Mouse (Mus musculus): ENCODE data around the gene Igf2bp1. TPM values are rescaled to one million over a fixed set of nuclear protein-coding genes. Genes with fewer than 3 reads are reported as not detected.

Igf2bp1 gene
- polyA plus RNA-seq (2015; fragmentation: Nextera tagmentation; extraction: Ambion mirVana) = 31.0 and 36.2 TPM in 2 replicates

DNA sequence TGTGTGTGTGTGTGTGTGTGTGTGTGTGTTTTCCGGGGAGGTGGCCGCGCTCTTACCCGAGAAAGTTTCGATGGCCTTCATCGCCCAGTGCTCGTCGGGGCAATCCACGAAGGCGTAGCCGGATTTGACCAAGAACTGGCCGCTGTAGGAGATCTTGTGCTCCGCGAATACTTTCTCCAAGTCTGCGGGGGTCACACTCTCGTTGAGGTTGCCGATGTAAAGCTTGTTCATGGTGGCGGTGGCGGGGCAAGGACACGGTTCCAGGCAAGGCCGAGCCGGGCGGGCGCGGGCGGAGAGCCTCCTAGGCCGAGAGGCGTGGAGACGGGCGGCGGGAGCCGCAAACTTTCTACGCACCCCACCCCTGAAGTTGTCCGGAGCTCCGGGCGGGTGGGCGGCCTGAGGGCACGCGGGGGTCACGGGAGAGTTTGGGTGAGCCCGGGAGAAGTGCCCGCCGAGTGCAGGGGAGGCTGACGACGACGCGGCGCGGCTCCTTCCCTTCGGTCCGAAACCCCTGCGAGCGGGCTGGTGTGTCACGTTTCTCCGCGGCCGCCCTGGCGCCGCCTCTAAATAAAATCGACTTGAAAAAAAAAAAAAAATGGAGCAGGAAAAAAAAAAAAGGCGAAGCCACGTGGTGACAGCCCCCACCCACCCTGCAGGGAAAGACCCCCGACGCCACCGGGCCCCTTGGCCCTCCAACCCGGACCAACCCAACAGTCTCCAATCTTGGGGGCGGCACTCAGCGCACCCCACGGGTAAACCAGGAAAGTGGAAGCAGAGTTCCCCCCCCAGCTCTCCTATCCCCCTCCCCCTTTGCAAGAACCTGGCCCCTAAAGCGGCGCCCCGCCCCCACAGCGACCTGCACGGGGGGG, at the start of gene Igf2bp1:
TSS of gene Igf2bp1 (minus strand) at position 538 of the 869 bp plus-strand sequence.
- H3K9ac ChIP-seq (ENCODE audit: low read length) = peak within 1 kb of the TSS; percentile 93
- H3K27me3 ChIP-seq (ENCODE audit: control insufficient read depth, insufficient read depth, low read depth, low read length) = peaks cover 6% of the 10 kb centered on the region; the same call in 1 of the 2 replicates
- WGBS = under 1% methylated on average over 67 of the region's 74 CpGs
- peak within 1 kb of the TSS; percentile 96 for H3K27ac ChIP-seq (ENCODE audit: low read length)
- H3K4me1 ChIP-seq (replicated peaks; ENCODE audit: control insufficient read depth, insufficient read depth, low read length) = peaks cover 40% of the 10 kb centered on the region
- H3K9me3 ChIP-seq (ENCODE audit: control insufficient read depth, low read length) = no peaks in the 10 kb centered on the region
- H3K36me3 ChIP-seq (ENCODE audit: control insufficient read depth, insufficient read depth, low read length) = no peaks in the 10 kb centered on the region
- H3K4me2 ChIP-seq (ENCODE audit: low read depth, low read length) = peak within 1 kb of the TSS; percentile 99
- peak within 1 kb of the TSS; percentile 87 for H3K4me3 ChIP-seq (ENCODE audit: low read length)
- peak; percentile 60 for ATAC-seq (ENCODE audit: low read depth)

DNA sequence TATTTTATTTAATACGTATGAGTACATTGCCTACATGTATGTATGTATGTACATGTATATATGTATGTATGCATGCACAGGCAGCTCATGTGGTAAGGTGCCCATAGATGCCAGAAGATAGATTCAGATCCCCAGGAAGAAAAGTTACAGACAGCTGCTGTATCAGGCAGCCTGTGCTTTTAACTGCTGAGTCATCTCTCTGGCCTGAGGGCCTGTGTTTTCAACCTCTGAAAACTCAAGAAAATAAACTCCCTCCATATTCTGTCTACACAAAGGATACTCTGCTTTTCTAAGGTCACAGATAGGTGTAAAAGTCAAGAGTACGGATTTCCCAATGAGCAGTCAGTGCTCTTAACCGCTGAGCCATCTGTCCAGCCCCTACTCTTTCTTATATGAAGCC, 45.1 kb upstream of the Igf2bp1 start:
- 94% methylated on average over 3 of the region's 3 CpGs for WGBS
- no peaks in the 10 kb centered on the region for H3K9me3 ChIP-seq (ENCODE audit: control insufficient read depth, low read length)

DNA sequence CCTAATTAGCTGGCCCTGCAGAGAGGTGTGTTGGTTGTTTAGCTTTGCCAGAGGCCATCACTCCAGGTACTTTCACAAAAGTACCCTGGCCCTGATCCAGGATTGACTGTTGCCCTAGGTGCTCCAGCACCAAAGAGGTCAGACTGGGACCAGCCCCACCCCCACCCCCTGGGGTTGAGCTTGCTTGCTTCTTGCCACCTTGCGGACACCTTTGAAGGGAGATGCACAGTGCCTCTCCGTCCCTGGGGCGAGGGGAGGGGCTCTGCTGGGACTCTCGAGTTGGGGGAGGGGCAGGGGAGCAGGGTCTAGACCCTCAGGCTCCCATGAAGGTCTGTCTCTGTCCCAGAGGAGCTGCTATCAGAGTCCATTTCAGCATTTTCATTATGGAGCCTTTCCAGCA, 44.2 kb upstream of the Igf2bp1 start:
- H3K9me3 ChIP-seq (ENCODE audit: control insufficient read depth, low read length) = no peaks in the 10 kb centered on the region
- no peaks in the 10 kb centered on the region for H3K4me1 ChIP-seq (replicated peaks; ENCODE audit: control insufficient read depth, insufficient read depth, low read length)
- H3K27me3 ChIP-seq (ENCODE audit: control insufficient read depth, insufficient read depth, low read depth, low read length) = no peaks in the 10 kb centered on the region
- ATAC-seq (ENCODE audit: low read depth) = no peak
- H3K27ac ChIP-seq (ENCODE audit: low read length) = no peak overlapping the region
- H3K4me2 ChIP-seq (ENCODE audit: low read depth, low read length) = no peak overlapping the region
- H3K4me3 ChIP-seq (ENCODE audit: low read length) = no peak overlapping the region
- peaks cover 52% of the 10 kb centered on the region for H3K36me3 ChIP-seq (ENCODE audit: control insufficient read depth, insufficient read depth, low read length)
- no peak overlapping the region for H3K9ac ChIP-seq (ENCODE audit: low read length)
- WGBS = 79% methylated on average over 4 of the region's 4 CpGs

More for the DNA sequence above, 45.1 kb upstream of the Igf2bp1 start:
- ATAC-seq (ENCODE audit: low read depth) = no peak
- H3K9ac ChIP-seq (ENCODE audit: low read length) = no peak overlapping the region
- no peaks in the 10 kb centered on the region for H3K27me3 ChIP-seq (ENCODE audit: control insufficient read depth, insufficient read depth, low read depth, low read length)
- no peaks in the 10 kb centered on the region for H3K4me1 ChIP-seq (replicated peaks; ENCODE audit: control insufficient read depth, insufficient read depth, low read length)
- peaks cover 54% of the 10 kb centered on the region for H3K36me3 ChIP-seq (ENCODE audit: control insufficient read depth, insufficient read depth, low read length)
- H3K4me2 ChIP-seq (ENCODE audit: low read depth, low read length) = no peak overlapping the region
- H3K27ac ChIP-seq (ENCODE audit: low read length) = no peak overlapping the region
- no peak overlapping the region for H3K4me3 ChIP-seq (ENCODE audit: low read length)

DNA sequence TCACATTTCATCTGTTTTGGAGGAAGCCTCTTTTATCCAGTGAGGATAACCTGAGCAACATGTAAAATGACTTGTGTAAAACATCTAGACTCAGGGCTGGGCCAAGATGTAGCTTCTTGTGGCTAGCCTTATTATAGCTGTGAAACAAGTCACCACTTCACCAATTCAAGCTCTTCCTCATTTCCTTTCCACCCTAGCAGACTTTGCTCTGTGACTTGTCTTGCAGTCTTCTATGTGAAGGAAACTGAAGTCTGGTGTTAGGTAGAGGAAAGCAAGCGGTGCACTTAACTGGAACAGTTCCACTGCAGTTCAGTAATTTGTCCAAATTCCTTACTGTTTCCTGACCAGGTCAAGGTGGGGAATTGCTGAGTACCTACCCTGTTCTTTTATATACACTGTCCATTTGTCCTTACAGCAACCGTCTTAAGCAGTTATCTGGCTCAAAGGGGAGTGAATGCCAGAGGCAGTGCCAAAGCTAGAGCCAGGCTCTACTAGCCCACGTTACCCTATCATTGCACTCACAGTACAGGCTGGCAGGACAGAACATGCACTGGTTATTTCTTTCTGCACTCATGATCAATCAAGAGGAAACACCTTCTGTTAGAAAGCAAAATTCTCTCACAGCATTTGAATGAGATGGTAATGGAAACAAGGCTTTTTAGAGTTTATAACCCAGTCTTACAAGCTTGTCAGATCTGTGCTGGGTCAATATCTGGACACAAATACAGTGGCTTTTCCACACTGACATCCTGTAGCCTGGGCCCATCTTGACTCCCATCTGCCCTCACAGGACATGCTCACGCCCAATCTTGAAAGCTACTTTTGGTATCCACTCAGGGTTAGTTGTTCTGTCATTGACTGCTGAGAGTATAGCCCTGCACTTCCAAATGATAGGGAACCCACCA, 42.0 kb upstream of the Igf2bp1 start:
- Histone ChIP-seq H3K27me3 (ENCODE audit: control insufficient read depth, insufficient read depth, low read depth, low read length) (no peaks in the 10 kb centered on the region), H3K4me1 (replicated peaks; ENCODE audit: control insufficient read depth, insufficient read depth, low read length) (no peaks in the 10 kb centered on the region), H3K4me2 (ENCODE audit: low read depth, low read length) (no peak overlapping the region), H3K36me3 (ENCODE audit: control insufficient read depth, insufficient read depth, low read length) (peaks cover 46% of the 10 kb centered on the region), H3K9ac (ENCODE audit: low read length) (no peak overlapping the region), H3K9me3 (ENCODE audit: control insufficient read depth, low read length) (no peaks in the 10 kb centered on the region), H3K27ac (ENCODE audit: low read length) (no peak overlapping the region), H3K4me3 (ENCODE audit: low read length) (no peak overlapping the region)
- 84% methylated on average over 4 of the region's 4 CpGs for WGBS
- no peak for ATAC-seq (ENCODE audit: low read depth)

DNA sequence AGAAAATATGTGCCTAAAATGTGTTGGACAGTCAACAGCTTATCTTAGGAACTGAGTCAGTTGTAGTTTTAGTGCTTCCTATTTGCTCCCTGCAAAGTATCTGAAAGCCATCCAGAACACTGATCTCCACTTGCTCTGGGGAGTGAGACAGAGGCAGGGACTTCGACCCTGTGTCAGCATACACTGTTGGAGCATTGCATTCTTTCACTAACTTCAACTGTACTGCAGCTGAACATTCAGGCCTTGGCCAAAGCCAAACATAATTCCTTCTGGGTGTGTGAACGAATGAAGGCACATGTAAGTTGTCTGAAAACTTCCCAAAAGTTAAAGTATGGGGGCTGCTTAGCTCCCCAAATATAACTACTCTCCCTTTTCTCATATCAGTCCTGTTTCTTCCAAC, 41.1 kb upstream of the Igf2bp1 start:
- WGBS = 78% methylated on average over 2 of the region's 2 CpGs
- Histone ChIP-seq H3K27ac (ENCODE audit: low read length) (no peak overlapping the region), H3K4me3 (ENCODE audit: low read length) (no peak overlapping the region), H3K36me3 (ENCODE audit: control insufficient read depth, insufficient read depth, low read length) (peaks cover 42% of the 10 kb centered on the region), H3K4me1 (replicated peaks; ENCODE audit: control insufficient read depth, insufficient read depth, low read length) (no peaks in the 10 kb centered on the region), H3K4me2 (ENCODE audit: low read depth, low read length) (no peak overlapping the region), H3K27me3 (ENCODE audit: control insufficient read depth, insufficient read depth, low read depth, low read length) (no peaks in the 10 kb centered on the region), H3K9ac (ENCODE audit: low read length) (no peak overlapping the region), H3K9me3 (ENCODE audit: control insufficient read depth, low read length) (no peaks in the 10 kb centered on the region)
- ATAC-seq (ENCODE audit: low read depth) = no peak

DNA sequence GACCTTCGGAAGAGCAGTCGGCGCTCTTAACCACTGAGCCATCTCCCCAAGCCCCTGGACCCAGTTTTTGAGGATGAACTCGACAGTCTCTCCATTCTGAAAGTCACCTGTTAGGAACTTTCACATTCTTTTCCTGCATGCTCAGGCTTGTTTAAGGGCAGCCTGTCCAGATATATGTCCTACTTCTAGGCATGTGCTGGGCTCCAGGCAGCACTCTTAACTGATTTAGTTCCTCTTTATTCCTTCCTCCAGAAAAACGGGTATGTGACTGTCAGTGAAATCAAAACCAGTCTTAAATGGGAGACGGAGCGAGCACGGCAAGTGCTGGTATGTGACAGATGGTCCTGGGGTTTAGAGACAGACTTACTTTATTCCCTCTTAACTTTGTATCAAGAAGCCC, 40.3 kb upstream of the Igf2bp1 start:
- Histone ChIP-seq H3K27me3 (ENCODE audit: control insufficient read depth, insufficient read depth, low read depth, low read length) (no peaks in the 10 kb centered on the region), H3K27ac (ENCODE audit: low read length) (no peak overlapping the region), H3K9ac (ENCODE audit: low read length) (no peak overlapping the region), H3K4me3 (ENCODE audit: low read length) (no peak overlapping the region), H3K4me2 (ENCODE audit: low read depth, low read length) (no peak overlapping the region), H3K4me1 (replicated peaks; ENCODE audit: control insufficient read depth, insufficient read depth, low read length) (no peaks in the 10 kb centered on the region), H3K36me3 (ENCODE audit: control insufficient read depth, insufficient read depth, low read length) (peaks cover 35% of the 10 kb centered on the region), H3K9me3 (ENCODE audit: control insufficient read depth, low read length) (no peaks in the 10 kb centered on the region)
- WGBS = 83% methylated on average over 8 of the region's 8 CpGs
- no peak for ATAC-seq (ENCODE audit: low read depth)

DNA sequence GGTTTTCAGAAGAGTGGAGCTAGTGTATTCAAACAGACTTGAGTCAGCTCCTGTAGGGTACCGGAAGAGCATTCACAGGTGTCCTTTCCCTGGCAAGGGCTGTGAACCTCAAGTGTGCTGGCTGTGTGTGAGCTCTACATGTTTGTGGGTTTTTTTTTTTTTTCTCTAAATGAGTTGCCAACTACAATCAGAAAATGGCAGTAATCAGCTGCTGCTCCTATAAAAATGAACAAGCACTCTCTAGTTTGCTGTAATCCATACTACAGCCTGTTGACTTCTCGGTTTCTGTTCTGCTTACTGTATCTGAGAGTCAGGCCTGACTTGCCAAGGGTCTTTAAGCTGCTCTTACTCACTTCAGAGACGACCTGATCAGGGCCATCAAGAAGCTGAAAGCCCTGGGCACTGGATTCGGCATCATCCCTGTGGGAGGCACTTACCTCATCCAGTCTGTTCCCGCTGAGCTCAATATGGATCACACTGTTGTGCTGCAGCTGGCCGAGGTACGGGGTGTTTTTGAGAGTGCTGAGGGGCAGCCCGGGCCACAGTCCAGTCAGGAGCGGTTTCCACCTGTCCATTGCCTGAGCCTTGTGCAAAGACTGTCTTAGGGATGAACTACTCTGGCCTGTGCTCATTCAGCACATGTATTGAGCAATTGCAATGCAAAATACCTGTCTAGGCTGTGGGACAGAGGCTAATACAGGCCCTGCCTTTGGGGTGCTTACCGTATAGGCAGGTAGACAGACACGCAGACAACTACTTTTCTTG, 39.2 kb upstream of the Igf2bp1 start:
- H3K4me1 ChIP-seq (replicated peaks; ENCODE audit: control insufficient read depth, insufficient read depth, low read length) = no peaks in the 10 kb centered on the region
- peaks cover 28% of the 10 kb centered on the region for H3K36me3 ChIP-seq (ENCODE audit: control insufficient read depth, insufficient read depth, low read length)
- WGBS = 84% methylated on average over 11 of the region's 11 CpGs
- H3K9me3 ChIP-seq (ENCODE audit: control insufficient read depth, low read length) = no peaks in the 10 kb centered on the region
- no peak overlapping the region for H3K27ac ChIP-seq (ENCODE audit: low read length)
- no peaks in the 10 kb centered on the region for H3K27me3 ChIP-seq (ENCODE audit: control insufficient read depth, insufficient read depth, low read depth, low read length)
- no peak overlapping the region for H3K9ac ChIP-seq (ENCODE audit: low read length)
- ATAC-seq (ENCODE audit: low read depth) = no peak
- H3K4me2 ChIP-seq (ENCODE audit: low read depth, low read length) = no peak overlapping the region
- no peak overlapping the region for H3K4me3 ChIP-seq (ENCODE audit: low read length)

DNA sequence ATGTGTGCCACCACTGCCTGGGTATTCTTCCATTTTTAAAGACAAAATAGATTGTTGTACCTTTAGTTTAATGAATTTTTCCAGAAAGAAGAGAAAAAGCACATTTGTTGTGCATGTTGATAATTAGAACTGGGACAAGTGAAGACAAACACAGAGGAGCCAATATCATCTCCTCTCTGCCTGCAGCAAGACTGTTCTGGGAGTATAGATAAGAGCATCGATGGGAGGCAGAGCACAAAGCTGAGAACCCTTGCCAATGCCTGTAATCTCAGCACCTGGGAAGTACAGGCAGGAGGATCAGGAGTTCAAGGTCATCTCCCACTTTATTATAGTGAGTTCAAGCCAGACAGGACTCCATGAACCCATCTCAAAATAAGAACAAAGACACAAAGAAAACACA, 32.8 kb upstream of the Igf2bp1 start:
- ATAC-seq (ENCODE audit: low read depth) = no peak
- no peaks in the 10 kb centered on the region for H3K27me3 ChIP-seq (ENCODE audit: control insufficient read depth, insufficient read depth, low read depth, low read length)
- H3K4me2 ChIP-seq (ENCODE audit: low read depth, low read length) = no peak overlapping the region

More for the DNA sequence above, 32.8 kb upstream of the Igf2bp1 start:
- Histone ChIP-seq H3K27ac (ENCODE audit: low read length) (no peak overlapping the region), H3K9me3 (ENCODE audit: control insufficient read depth, low read length) (no peaks in the 10 kb centered on the region), H3K4me3 (ENCODE audit: low read length) (no peak overlapping the region), H3K36me3 (ENCODE audit: control insufficient read depth, insufficient read depth, low read length) (0 out of 2 replicates have a peak, but pooled peaks cover 4% of the 10 kb centered on the region), H3K4me1 (replicated peaks; ENCODE audit: control insufficient read depth, insufficient read depth, low read length) (peaks cover 5% of the 10 kb centered on the region), H3K9ac (ENCODE audit: low read length) (no peak overlapping the region)
- WGBS = 91% methylated on average over 1 of the region's 1 CpGs
